Mouse (Mus musculus): ENCODE data around the gene Sfxn3.

GRCm38 (mm10) chr19:45031780-45032179 lies 15.5 kb upstream of the Sfxn3 start:
- TF ChIP-seq CTCF (IDR thresholded peaks at IDR 0.05; ENCODE audit: control insufficient read depth, insufficient read depth, insufficient read length) (peak; percentile 30), MAX (IDR thresholded peaks at IDR 0.05) (no peak), USF1 (IDR thresholded peaks at IDR 0.05; ENCODE audit: low read depth) (no peak), CEBPB (IDR thresholded peaks at IDR 0.05; ENCODE audit: low read depth) (no peak)
